Mouse (Mus musculus) ES-E14 (cell line): ENCODE results near the gene Plxnd1. TPM values are rescaled to one million over a fixed set of nuclear protein-coding genes. Genes with fewer than 3 reads are reported as not detected.

Experiments
- DNase-seq: peaks from one replicate; pipeline ENCODE4 v3.0.0-alpha.2; 2013; ENCODE audit warnings: low read depth, low spot score
- H3K27ac ChIP-seq: 2 replicates; pipeline ENCODE4 v1.5.1; 2012; ENCODE audit warnings: low read depth, mild to moderate bottlenecking, low read length, moderate library complexity, mixed read lengths; ENCODE audit not compliant: poor library complexity, insufficient read depth, severe bottlenecking
- H3K36me3 ChIP-seq: 2 replicates; pipeline ENCODE4 v1.6.1; 2012; ENCODE audit warnings: mild to moderate bottlenecking, low read length, moderate library complexity, mixed read lengths; ENCODE audit not compliant: control insufficient read depth, poor library complexity, insufficient read depth, severe bottlenecking
- H3K4me1 ChIP-seq, 2 experiments: fragments of 150-350 bp in 1 of 2; sonication (generic) in 1 of 2; 2 replicates each; pipeline ENCODE4 v1.6.1; 2012; ENCODE audit warnings: low read length in 2 of 2, mild to moderate bottlenecking in 1 of 2, mixed read lengths in 1 of 2; ENCODE audit not compliant: control insufficient read depth in 2 of 2, insufficient read depth in 2 of 2, poor library complexity in 1 of 2
- H3K4me3 ChIP-seq, 2 experiments: fragments of 150-350 bp in 1 of 2; sonication (generic) in 1 of 2; 2 replicates each; pipeline ENCODE4 v1.5.1; 2012; ENCODE audit warnings: low read length in 2 of 2, low read depth in 1 of 2, mild to moderate bottlenecking in 1 of 2, mixed read lengths in 1 of 2; ENCODE audit not compliant: insufficient read depth in 1 of 2, poor library complexity in 1 of 2, severe bottlenecking in 1 of 2
- H3K9ac ChIP-seq: 2 replicates; pipeline ENCODE4 v1.6.1; 2012; ENCODE audit warnings: low read depth, mild to moderate bottlenecking, low read length, mixed read lengths; ENCODE audit not compliant: poor library complexity, insufficient read depth, severe bottlenecking
- H3K9me3 ChIP-seq: fragments of 150-350 bp; sonication (generic); 2 replicates; pipeline ENCODE4 v1.6.1; 2012; ENCODE audit warnings: low read depth, mild to moderate bottlenecking, low read length; ENCODE audit not compliant: control insufficient read depth, insufficient read depth
- CHD2 ChIP-seq: IDR thresholded peaks from 2 replicates; pipeline ENCODE4 v1.6.1; 2014; ENCODE audit warnings: mild to moderate bottlenecking, low read depth, low read length, inconsistent platforms
- HCFC1 ChIP-seq: IDR thresholded peaks from 2 replicates; pipeline ENCODE4 v1.6.1; 2012; ENCODE audit warnings: low read length, inconsistent platforms, borderline replicate concordance; ENCODE audit not compliant: insufficient read depth
- MAFK ChIP-seq: IDR thresholded peaks from 2 replicates; pipeline ENCODE4 v1.6.1; 2014; ENCODE audit warnings: mild to moderate bottlenecking, low read depth, low read length, inconsistent platforms; ENCODE audit not compliant: insufficient read depth
- ZC3H11A ChIP-seq: IDR thresholded peaks from 2 replicates; pipeline ENCODE4 v1.6.1; 2012; ENCODE audit warnings: low read depth, mild to moderate bottlenecking, inconsistent platforms, low read length, borderline replicate concordance
- ZNF384 ChIP-seq: IDR thresholded peaks from 2 replicates; pipeline ENCODE4 v1.6.1; 2012; ENCODE audit warnings: low read depth, low read length, inconsistent platforms
- in situ Hi-C, 2 experiments: fragments of 600-800 bp; cut with MboI; formaldehyde crosslinking; loops; one replicate each; pipeline ENCODE4 v1.15.1; 2025; ENCODE audit warnings: low sequenced_read_pairs in 2 of 2, inconsistent platforms in 1 of 2; ENCODE audit not compliant: unreplicated experiment in 2 of 2
- total RNA-seq: library from RNA; depleted of rRNA; stranded (reverse); fragments of 300-350 nt; gene quantifications from 2 replicates; pipeline ENCODE4 v1.2.3, GENCODE M21; 2012

Gene Plxnd1
- total RNA-seq, 1 experiment = 8.7 TPM

- Histone ChIP-seq H3K4me1 (peaks cover 0 to 2% of the 10 kb centered on the region in 2 experiments; a peak in 1 of 4 replicates), H3K9ac (no peak overlapping the region), H3K27ac (no peak overlapping the region), H3K9me3 (no peaks in the 10 kb centered on the region), H3K36me3 (no peaks in the 10 kb centered on the region), H3K4me3 (no peak overlapping the region)
- TF ChIP-seq CHD2 (no peak), HCFC1 (no peak), ZC3H11A (no peak), MAFK (no peak), ZNF384 (no peak)
- no peak for DNase-seq
- in situ Hi-C loops = no loop called here
Measured at GRCm38 (mm10) chr6:115967291-115967880, 27.4 kb downstream of the Plxnd1 start.

- H3K27ac ChIP-seq = no peak overlapping the region
- no peak for TF ChIP-seq ZC3H11A
- peak; percentile 93 for TF ChIP-seq MAFK
- in situ Hi-C loops = no loop called here
- H3K36me3 ChIP-seq = no peaks in the 10 kb centered on the region
- H3K9ac ChIP-seq = no peak overlapping the region
- H3K4me1 ChIP-seq = peaks cover 0 to 3% of the 10 kb centered on the region in 2 experiments; a peak in 1 of 4 replicates
- H3K9me3 ChIP-seq = no peaks in the 10 kb centered on the region
- DNase-seq = no peak
- no peak overlapping the region for H3K4me3 ChIP-seq
Measured at GRCm38 (mm10) chr6:115966227-115966966, 28.4 kb downstream of the Plxnd1 start.

GRCm38 (mm10) chr6:115963656-115964055, 31.1 kb downstream of the Plxnd1 start:
- Histone ChIP-seq H3K27ac (no peak overlapping the region), H3K4me1 (peaks cover 0 to 3% of the 10 kb centered on the region in 2 experiments; a peak in 1 of 4 replicates), H3K4me3 (no peak overlapping the region), H3K36me3 (no peaks in the 10 kb centered on the region), H3K9me3 (no peaks in the 10 kb centered on the region), H3K9ac (no peak overlapping the region)
- TF ChIP-seq ZNF384 (no peak), MAFK (no peak), HCFC1 (no peak), CHD2 (no peak), ZC3H11A (no peak)
- in situ Hi-C loops = no loop called here
- no peak for DNase-seq

DNA sequence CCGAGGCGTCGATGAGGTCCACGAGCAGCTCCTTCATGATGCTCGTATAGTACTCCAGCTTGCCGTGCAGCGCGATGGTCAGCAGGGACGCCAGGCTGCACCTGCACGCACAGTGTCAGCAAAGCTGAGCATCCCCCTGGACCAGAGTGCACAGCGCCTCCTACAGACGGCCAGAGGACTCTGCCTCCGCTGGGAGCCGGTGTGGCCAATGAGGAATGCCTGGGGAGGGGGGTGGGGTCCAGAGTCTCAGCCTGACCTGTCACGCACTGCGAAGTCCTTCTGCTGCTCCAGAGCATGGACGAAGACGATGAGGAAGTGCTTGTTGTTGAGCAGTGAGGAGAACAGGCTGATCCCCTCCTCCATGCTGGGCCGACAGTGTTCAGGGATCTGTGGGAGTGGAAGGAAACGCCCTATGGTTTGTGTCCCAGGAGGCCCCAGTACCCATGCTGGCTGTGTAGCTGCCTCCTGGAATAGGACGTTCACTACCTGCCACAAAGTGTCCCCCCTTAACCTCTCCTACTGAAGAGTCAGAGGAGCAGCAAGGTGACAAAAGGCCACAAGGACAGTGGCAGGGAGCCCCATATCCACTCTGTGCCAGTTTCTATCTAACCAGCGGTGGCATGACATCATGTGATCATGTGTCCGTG, 32.2 kb downstream of the Plxnd1 start:
- peak; percentile 44 for DNase-seq
- Histone ChIP-seq H3K4me1 (peaks cover 0 to 3% of the 10 kb centered on the region in 2 experiments; a peak in 1 of 4 replicates), H3K36me3 (no peaks in the 10 kb centered on the region), H3K9ac (no peak overlapping the region), H3K9me3 (no peaks in the 10 kb centered on the region), H3K27ac (no peak overlapping the region), H3K4me3 (no peak overlapping the region)
- TF ChIP-seq MAFK = 0 out of 2 replicates have a peak, but pooled peaks have one; percentile 15
- TF ChIP-seq CHD2 = no peak
- in situ Hi-C loops = no loop called here
